Mouse (Mus musculus): ENCODE measurements around the gene Qrich1. TPM values are rescaled to one million over a fixed set of nuclear protein-coding genes. Genes with fewer than 3 reads are reported as not detected.
"Not testable (repeated sequence)": the region's sequence is repeated elsewhere in the genome, so short reads cannot be mapped to it uniquely, and the experiment has no call there.

Qrich1 gene
- total RNA-seq, 2 experiments from 2014 or later, result 136 to 141 TPM

DNA sequence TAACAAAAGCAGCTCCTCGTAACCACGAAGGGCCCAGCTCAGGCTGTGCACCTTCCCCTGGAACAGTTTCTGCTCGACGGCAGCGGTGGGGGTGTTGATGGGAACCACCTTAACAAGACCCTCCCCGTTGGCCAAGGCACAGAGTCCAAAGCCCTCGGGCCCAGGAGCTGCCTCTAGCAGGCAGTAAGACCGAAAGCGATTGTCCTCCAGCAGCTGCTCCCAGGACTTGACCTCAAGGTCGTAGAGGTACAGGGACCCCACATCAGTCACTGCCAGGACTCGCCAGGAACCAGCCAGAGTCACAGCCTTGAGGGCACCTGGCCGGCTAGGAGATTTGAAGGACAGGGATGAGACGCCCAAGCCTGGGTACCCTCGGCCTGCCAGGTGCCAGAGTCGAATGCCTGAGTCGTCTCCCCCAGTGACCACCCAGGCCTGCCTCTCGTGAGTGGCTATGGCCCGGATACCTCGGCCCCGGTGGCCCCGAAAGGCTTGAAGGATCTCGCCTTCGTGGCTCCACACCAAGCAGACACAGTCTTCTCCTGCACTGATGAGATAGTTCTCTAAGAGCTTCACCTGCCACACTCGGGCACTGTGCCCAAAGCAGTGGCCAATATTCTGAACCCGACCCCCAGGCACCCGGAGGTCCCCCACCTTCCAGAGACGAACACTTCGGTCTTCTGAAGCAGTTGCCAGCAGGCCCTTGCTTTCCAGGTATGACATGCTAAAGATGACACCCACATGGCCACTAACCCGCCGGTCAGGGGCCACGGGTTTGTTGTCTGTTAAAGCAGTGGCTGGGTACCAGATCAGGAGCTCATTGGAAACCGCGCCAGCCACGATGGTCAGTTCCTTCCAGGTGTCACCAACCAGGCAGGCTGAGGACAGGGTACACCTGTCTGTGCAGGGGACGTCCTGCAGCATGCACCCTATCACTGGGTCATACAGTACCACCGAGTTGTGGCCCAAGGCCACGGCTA lies 59.0 kb downstream of the Qrich1 start:
- no peak for DNase-seq (ENCODE audit: low spot score in 2 of 2)

DNA sequence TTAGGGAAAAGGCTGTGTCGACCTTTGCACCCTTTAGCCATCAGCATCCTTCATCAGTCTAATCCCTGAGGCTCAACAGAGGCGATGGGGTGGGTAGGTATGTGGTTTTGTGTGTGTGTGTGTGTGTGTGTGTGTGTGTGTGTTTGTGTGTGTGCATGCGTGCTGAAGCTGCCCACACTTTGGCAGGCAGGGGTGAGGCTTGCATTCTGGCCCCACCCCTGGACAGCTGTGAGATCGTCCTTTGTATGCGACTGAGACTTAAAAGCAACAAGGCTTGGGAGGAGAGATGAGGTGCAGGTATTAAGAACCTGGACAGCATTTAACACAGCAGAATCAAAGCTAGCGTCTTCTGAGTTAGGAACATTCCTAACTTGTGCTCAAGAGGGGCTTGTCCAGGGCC lies 60.4 kb downstream of the Qrich1 start:
- no peak for DNase-seq (ENCODE audit: low spot score in 2 of 2)
- intact Hi-C loops (cut with DNase I), result no loop called here

More for the DNA sequence above, 59.0 kb downstream of the Qrich1 start:
- intact Hi-C loops (cut with DNase I), result no loop called here

DNA sequence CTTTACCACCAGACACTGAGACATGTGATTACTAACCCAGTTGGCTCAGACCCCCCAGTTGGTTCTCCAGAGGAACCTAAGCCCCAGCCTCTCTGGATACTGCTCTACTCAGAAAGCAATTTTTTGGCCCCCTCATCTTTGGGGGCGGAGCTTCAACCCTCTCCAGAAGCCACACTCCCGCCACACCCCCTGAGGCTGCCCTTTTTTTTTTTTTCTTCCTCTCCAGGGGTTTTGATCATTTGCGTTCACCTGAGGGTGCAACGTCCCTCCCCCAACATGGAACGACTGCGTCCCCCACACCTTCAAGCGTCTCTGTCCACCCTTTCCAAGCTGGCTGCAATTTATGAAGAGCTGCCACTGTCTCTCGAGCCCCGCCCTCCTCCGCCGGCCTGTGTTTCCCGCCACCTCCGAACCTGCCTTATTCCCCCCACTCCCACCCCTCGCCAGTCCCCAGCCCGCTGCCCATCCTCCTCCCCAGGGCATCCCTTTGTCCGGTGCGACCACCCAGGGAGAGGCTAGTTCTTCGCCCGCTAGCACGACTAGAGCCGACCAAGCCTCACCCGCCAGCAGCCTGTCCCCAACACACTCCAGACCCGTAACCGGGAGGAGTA lies 61.4 kb downstream of the Qrich1 start:
- intact Hi-C loops (cut with DNase I), result no loop called here
- peak in 1 of 2 experiments; percentile 47 for DNase-seq (ENCODE audit: low spot score in 2 of 2)

DNA sequence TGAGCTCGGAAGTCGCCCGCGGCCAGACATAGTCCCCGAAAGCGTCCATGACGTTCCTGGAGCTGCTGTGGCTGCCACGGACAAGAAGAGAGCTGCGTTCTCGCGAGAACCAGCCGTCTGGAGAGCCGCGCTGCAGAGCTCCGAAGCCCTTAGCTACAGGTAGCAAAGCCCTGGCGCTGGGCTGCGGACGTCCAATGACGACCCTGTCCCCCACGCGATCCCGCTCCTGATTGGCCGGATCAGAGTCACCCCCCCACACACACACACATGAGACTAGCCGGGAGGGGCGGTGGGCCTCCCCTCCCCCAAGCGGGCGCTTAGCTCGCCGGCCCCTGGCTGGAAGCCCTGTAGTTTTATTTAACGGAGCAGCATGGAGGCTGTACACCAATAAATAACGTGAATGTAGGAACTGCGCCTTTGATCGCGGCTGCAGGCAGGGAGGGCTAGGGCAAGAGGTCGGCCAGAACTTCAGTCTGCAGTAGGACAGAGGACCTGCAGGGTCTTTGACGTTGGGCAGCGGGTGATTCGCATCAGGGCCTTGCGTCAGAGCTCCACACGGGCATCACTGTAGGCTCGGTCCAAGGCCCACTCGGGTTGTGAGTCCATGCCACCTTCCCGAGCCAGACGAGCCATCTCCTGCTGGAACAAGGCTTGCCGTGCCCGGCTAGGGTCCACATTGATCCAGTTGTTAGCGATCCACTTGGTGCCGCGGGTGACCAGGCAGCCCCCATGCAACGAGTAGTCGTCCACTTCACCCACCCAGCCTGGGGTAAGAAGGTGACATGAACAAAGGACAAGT lies 62.1 kb downstream of the Qrich1 start, which contains the start of gene Wdr6:
Gene Wdr6 (minus strand): TSS at position 195 of the 799 bp plus-strand sequence.
- intact Hi-C loops (cut with DNase I), result no loop called here
- peak; percentile 92 to 95 for DNase-seq (ENCODE audit: low spot score in 2 of 2)

DNA sequence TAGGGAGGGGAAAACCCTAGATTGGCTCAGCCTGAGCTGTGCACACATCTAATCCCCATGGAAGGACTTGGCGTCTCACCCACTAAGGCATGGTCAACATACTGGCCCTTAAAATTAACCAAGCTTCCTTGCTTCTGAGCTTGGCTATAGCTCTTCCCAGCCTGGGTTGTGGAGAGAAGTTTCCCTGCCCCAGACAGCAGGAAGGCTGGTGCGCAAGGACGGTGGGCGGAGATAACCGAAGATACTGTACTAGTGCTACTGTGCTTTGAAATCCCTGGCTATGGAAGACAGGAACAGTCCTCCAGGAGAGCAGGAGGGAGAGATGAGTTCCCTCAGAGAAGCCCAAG lies 62.7 kb downstream of the Qrich1 start:
- no peak for DNase-seq (ENCODE audit: low spot score in 2 of 2)
- intact Hi-C loops (cut with DNase I), result no loop called here

DNA sequence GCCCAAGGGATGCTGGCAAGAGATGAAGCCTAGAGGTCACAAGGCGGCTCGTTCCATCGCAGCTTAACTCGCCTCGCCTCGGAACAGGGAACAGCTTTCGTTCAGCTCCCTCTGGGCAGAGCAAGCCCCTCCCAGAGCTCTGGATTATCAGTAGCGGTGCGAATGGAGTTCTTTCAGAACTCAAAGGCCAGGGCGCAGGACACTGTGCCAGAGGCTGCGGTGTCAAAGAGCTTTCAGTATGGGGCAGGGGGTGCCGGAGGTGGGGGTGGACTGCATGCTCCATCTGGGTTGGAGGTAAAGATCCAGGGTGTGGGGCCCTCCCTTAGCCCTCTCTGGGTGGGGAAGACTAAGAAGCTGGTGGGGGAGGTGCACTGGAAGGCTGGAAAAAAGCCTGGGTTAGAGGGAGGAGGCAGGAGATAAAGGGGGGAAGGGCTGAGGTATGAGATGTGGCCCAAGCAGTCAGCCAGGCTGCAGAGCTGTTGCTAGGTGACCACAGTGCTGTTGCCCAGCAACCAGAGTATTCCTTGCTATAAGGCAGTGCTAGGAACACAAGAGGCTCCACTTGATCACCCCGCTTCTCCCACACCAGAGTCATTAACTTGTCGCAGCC lies 71.1 kb downstream of the Qrich1 start:
- intact Hi-C loops (cut with DNase I), result no loop called here
- peak; percentile 89 to 97 for DNase-seq (ENCODE audit: low spot score in 2 of 2)

DNA sequence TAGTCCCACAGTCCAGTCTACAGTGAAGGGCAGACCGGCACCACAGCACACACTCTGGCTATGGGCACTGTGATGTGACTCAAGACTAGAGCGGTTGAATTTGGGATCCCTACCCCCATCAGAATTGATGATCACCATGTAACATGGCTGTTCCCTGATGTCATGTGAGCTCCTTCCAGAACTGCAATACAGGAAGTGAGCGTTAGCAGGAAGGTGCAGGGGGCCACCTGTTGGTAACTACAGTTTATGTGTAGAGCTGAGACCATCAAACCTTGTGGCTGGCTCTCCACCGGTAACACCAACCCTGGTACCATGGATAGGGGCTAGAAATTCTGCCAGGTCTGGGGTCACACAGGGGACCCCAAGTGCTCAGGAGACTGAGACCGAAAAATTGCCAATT lies 72.6 kb downstream of the Qrich1 start:
- intact Hi-C loops (cut with DNase I), result no loop called here
- DNase-seq (ENCODE audit: low spot score in 2 of 2), result peak in 1 of 2 experiments; percentile 27

DNA sequence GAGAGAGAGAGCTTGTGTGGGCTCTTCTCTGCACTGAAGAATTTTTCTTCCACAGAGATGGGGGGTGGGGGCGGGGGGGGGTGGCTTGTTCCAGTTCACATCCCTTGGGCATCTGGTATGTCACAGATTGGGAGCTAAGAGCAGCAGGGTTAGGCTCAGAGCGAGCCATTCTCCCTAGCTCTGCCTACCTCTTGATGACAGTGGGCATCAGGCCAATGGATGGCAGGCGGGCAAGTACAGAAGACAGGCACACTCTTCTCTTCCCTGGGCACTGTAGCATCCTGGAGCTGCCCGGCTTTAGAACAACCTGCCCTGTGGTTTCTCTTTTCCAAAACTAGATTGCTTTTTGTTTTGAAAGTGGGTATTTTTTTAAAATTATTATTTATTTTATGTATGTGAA lies 74.9 kb downstream of the Qrich1 start:
- intact Hi-C loops (cut with DNase I), result no loop called here
- no peak for DNase-seq (ENCODE audit: low spot score in 2 of 2)

DNA sequence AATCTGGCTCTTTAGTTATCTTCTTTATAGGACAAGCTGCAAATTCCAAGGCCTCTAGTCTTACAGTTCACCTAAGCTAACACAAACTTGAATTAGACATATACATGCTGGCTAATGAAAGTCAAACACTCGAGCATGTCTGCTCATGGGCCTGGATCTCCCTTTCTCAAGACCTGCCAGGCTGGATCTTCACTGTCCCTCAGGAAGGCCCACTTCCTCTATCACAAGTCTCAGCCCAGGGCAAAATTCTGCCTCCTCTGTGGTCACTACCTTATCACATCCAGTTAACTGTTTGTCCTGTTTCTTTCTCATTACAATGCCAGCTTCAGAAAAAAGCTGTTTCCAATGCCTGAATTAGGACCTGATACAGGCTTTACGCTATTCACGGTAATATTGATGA lies 77.7 kb downstream of the Qrich1 start:
- DNase-seq (ENCODE audit: low spot score in 2 of 2), result no peak

DNA sequence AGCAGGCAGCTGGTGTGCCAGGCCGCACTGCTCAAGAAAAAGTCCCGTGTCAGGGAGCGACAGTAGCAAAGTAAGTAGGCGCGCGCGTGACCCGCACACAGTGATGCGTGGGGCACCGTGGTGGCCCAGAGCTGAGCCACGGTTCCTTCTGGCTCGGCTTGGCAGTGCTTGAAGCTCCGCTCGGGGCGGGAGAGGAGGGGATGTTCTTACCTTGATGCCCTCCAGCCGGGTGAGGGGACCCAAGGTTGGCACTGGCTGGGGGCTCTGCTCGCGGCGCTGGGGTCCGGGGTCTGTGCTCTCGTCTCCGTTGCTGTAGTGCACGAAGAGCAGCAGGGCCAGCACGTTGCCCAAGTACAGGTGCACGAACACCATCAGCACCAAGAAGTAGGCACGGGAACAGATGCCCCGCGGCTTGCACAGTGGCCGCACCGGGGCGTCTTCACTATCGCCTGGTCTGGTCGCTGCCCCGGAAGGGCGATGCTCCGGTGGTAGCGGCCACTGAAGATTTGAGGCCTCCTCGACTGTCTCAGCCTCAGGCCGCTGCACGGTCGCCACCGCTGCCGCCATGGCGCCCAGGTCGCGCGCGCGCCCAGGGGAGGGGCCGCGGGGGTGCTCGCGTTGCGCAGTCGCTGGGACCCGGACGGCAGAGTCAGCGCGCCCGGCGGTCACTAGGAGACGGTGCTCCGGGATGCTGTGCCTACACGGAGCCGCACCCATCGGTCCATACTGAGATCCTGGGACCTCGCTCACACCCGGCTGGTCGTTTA lies 80.6 kb downstream of the Qrich1 start, which contains the start of gene P4htm:
Gene P4htm (minus strand): TSS at position 670 of the 767 bp plus-strand sequence.
- intact Hi-C loops (cut with DNase I), result loop anchor here (2.0 kb wide), 1 partner anchor 30 kb away; the partner anchor contains the start of gene Ndufaf3
- peak; percentile 84 to 85 for DNase-seq (ENCODE audit: low spot score in 2 of 2)

More for the DNA sequence above, 77.7 kb downstream of the Qrich1 start:
- intact Hi-C loops (cut with DNase I), result no loop called here

DNA sequence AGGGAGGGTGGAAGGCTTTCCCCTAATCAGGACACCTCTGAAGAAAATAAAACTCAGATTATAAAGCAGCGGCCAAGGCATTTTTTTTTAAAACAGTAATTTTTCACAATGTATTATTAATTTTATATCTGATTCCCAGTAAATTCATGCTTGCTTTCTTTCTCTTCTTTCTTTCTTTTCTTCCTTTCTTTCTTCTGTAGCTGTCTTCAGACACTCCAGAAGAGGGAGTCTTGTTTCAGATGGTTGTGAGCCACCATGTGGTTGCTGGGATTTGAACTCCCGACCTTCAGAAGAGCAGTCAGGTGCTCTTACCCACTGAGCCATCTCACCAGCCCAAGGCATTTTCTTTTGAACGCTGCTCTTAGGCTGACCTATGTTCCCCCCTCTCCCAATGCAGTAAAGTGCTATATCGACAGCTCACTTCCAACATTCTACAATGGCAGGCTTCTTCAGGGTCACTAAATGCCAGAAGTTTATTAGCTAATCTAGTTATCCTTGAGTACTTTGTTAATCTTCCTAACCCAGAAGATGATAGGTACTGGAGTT lies 82.5 kb downstream of the Qrich1 start:
- intact Hi-C loops (cut with DNase I), result no loop called here
- DNase-seq (ENCODE audit: low spot score in 2 of 2), result no peak

DNA sequence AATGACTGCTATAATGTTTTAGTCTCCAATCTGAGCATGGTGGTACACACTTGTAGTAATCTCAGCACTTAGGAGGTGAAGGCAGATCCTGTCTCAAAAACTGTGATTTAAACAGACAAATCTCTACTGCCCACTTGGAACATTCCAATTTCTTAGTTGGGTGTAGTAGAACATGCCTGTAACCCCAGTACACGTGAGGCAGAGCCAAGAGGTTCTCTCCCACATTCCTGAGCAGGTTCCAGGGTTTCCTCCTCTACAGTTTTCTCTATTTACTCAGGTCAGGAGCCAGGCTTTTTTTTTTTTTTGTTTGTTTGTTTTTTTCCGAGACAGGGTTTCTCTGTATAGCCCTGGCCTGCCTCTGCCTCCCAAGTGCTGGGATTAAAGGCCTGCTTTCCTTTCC lies 83.4 kb downstream of the Qrich1 start:
- intact Hi-C loops (cut with DNase I), result no loop called here
- no peak for DNase-seq (ENCODE audit: low spot score in 2 of 2)

DNA sequence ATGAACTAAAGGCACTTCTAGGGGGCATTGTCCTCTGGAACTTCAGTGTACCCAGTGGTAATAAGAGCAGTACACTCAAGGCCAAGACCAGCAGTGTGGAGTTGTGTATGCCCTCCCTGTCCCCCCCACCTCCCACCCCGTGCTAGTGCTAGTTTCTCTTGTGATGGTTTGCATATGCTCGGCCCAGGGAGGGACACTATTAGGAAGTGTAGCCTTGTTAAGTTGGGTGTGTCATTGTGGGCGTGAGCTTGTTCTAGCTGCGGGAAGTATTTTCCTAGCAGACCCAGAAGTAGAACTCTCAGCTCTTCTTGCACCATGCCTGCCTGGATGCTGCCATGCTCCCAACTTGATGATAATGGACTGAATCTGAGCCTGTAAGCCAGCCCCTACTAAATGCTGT lies 85.4 kb downstream of the Qrich1 start:
- no peak for DNase-seq (ENCODE audit: low spot score in 2 of 2)
- intact Hi-C loops (cut with DNase I), result no loop called here

DNA sequence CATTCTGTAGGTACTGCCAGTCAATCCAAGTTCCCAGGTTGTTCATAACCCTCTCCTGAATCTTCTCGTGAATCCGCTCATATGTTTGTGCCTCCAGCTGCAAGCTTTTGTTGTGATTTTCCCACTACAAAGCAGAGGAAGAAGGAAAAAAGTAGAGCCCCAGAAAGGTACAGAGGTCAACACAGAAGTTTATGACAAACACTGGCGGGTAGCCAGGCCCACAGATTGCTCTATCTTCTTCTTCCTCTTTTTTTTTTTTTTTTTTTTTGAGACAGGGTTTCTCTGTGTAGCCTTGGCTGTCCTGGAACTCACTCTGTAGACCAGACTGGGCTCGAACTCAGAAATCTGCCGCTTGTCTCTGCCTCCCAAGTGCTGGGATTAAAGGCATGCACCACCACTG lies 91.3 kb downstream of the Qrich1 start:
- DNase-seq (ENCODE audit: low spot score in 2 of 2); intact Hi-C loops (cut with DNase I): not testable (repeated sequence)

DNA sequence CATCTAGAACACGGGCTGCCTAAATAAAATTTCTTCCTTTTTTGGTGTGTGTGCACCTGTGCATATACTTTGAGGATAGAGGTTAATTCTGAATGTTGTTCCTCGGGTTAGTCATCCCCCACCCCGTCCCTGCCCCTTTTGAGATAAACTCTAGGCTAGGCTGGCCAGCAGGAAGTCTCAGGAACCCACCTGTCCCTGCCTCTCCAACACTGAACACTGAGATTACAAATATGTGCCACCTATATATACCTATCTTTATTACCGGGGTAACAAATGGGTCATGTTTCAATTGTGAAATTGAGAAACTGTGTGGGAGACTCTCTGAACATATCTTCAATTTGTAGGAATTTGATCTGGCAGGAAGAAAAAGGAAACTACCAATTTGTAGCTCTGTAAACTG lies 92.3 kb downstream of the Qrich1 start:
- intact Hi-C loops (cut with DNase I), result no loop called here
- DNase-seq (ENCODE audit: low spot score in 2 of 2), result no peak
